Mouse (Mus musculus) liver, adult 2 months (tissue): ENCODE data around the gene Prim1.

Source experiments
- CTCF ChIP-seq: fragments of 200-500 bp; IDR thresholded peaks from 2 replicates; pipeline ENCODE4 v1.5.1; 2011; ENCODE audit warnings: low read depth, low read length, control low read depth
- POLR2A ChIP-seq: fragments of 200-500 bp; IDR thresholded peaks from 2 replicates; pipeline ENCODE4 v1.6.1; 2011; ENCODE audit warnings: low read length, control low read depth; ENCODE audit not compliant: insufficient read depth; ENCODE audit errors: extremely low read depth

- no peak for TF ChIP-seq CTCF
- TF ChIP-seq POLR2A: no peak
These were observed 27.5 kb downstream of the Prim1 start for GRCm38 (mm10) chr10:128042466-128042865.
